Mouse (Mus musculus) embryonic facial prominence, embryonic 10.5 days (tissue): ENCODE data around the gene AC153137.1. TPM values are rescaled to one million over a fixed set of nuclear protein-coding genes. Genes with fewer than 3 reads are reported as not detected.
"Not testable (repeated sequence)": the region's sequence is repeated elsewhere in the genome, so short reads cannot be mapped to it uniquely, and the experiment has no call there.

Experiments used
- DNase-seq: peaks from one replicate; pipeline ENCODE4 v3.0.0-alpha.2; 2017; ENCODE audit warnings: low spot score
- H3K27ac ChIP-seq: fragments of 300-500 bp; sonication (generic); replicated peaks from 2 replicates; pipeline ENCODE4 v1.5.1; 2016; ENCODE audit warnings: mild to moderate bottlenecking
- H3K27me3 ChIP-seq: fragments of 300-500 bp; sonication (generic); replicated peaks from 2 replicates; pipeline ENCODE4 v1.6.1; 2016; ENCODE audit warnings: low read depth, mild to moderate bottlenecking; ENCODE audit not compliant: poor library complexity, severe bottlenecking
- H3K36me3 ChIP-seq: fragments of 300-500 bp; sonication (generic); replicated peaks from 2 replicates; pipeline ENCODE4 v1.6.1; 2016; ENCODE audit warnings: mild to moderate bottlenecking, moderate library complexity
- H3K4me1 ChIP-seq: fragments of 300-500 bp; sonication (generic); 2 replicates; pipeline ENCODE4 v1.6.1; 2016
- H3K4me3 ChIP-seq: fragments of 300-500 bp; sonication (generic); 2 replicates; pipeline ENCODE4 v1.5.1; 2016; ENCODE audit warnings: mild to moderate bottlenecking, moderate library complexity
- H3K9me3 ChIP-seq: fragments of 300-500 bp; sonication (generic); 2 replicates; pipeline ENCODE4 v1.6.1; 2016; ENCODE audit warnings: mild to moderate bottlenecking
- WGBS: fragments of 180-500 bp; shearing (Covaris S2); methylation state at CpG from one replicate; pipeline ENCODE4 v1.1.7; 2016; 5-methylcytosine and 5-hydroxymethylcytosine counted together
- polyA plus RNA-seq: library from polyadenylated mRNA; unstranded; fragments of >200 nt; fragmentation: Nextera tagmentation; extraction: Ambion mirVana; gene quantifications from 2 replicates; pipeline ENCODE4 v1.2.1, GENCODE M21; 2016

AC153137.1 gene
- not detected in 2 replicates for polyA plus RNA-seq

DNA sequence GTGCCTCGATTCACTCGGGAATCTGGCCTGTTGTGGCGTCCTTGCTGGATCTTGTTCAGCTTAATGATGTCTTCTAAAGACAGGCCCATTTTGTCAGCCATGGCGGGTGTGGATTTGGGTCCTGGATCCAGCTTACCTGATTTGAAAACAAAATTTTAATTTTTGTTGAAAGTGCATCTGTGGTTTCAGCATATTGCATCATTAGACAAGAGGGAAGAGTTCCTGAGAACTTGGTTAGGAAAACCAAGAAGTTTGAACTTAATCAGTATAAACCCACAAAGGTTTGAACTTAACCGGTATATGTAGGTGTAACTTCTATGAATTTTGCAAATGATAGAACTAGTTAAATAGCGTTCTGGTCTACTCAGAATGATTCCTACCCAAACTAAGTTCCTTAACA lies at the start of gene AC153137.1:
Gene AC153137.1 (minus strand): TSS at position 101 of the 400 bp plus-strand sequence.
- H3K36me3 ChIP-seq, H3K9me3 ChIP-seq, DNase-seq, H3K4me1 ChIP-seq, H3K27ac ChIP-seq, H3K27me3 ChIP-seq, H3K4me3 ChIP-seq: not testable (repeated sequence)
- WGBS: 93% methylated on average over 5 of the region's 6 CpGs

GRCm38 (mm10) chr1:31023173-31023572 lies 45.4 kb upstream of the AC153137.1 start:
- Histone ChIP-seq H3K36me3 (no peaks in the 10 kb centered on the region), H3K27ac (no peak overlapping the region), H3K4me1 (no peaks in the 10 kb centered on the region), H3K27me3 (no peaks in the 10 kb centered on the region), H3K9me3 (no peaks in the 10 kb centered on the region), H3K4me3 (no peak overlapping the region)
- no peak for DNase-seq

GRCm38 (mm10) chr1:31019283-31019682 lies 41.5 kb upstream of the AC153137.1 start:
- H3K4me1 ChIP-seq: no peaks in the 10 kb centered on the region
- no peak overlapping the region for H3K4me3 ChIP-seq
- no peaks in the 10 kb centered on the region for H3K27me3 ChIP-seq
- H3K27ac ChIP-seq: no peak overlapping the region
- H3K36me3 ChIP-seq: no peaks in the 10 kb centered on the region
- WGBS: 83% methylated on average over 6 of the region's 6 CpGs
- no peak for DNase-seq
- no peaks in the 10 kb centered on the region for H3K9me3 ChIP-seq

- no peak overlapping the region for H3K27ac ChIP-seq
- DNase-seq: no peak
- no peaks in the 10 kb centered on the region for H3K27me3 ChIP-seq
- no peaks in the 10 kb centered on the region for H3K36me3 ChIP-seq
- H3K4me3 ChIP-seq: no peak overlapping the region
- no peaks in the 10 kb centered on the region for H3K9me3 ChIP-seq
- WGBS: 83% methylated on average over 5 of the region's 5 CpGs
- no peaks in the 10 kb centered on the region for H3K4me1 ChIP-seq
Observed at GRCm38 (mm10) chr1:31017377-31017776, 39.6 kb upstream of the AC153137.1 start.

GRCm38 (mm10) chr1:31016068-31016467 lies 38.3 kb upstream of the AC153137.1 start:
- Histone ChIP-seq H3K36me3 (no peaks in the 10 kb centered on the region), H3K4me1 (no peaks in the 10 kb centered on the region), H3K4me3 (no peak overlapping the region), H3K27ac (no peak overlapping the region), H3K9me3 (no peaks in the 10 kb centered on the region), H3K27me3 (no peaks in the 10 kb centered on the region)
- no peak for DNase-seq
- WGBS: 86% methylated on average over 6 of the region's 6 CpGs

DNA sequence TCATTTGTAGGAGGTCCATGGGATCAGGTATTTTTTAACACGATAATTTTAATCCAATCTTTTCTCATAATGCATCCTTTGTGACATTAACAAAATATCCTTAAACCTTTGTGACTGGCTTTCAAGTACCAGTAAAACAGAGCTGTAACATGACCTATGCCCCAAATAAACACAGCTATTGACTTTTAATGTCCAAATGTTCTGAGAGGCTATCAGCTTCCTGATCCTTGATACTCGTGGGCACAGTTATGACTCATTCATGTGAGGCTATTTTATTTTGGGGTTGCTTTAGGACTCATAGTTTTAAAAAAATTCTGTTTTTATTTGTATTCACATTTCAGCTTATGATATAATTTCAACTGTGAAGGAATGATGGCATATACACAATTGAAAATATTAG lies 37.5 kb upstream of the AC153137.1 start:
- Histone ChIP-seq H3K27ac (no peak overlapping the region), H3K9me3 (no peaks in the 10 kb centered on the region), H3K4me1 (no peaks in the 10 kb centered on the region), H3K4me3 (no peak overlapping the region), H3K27me3 (no peaks in the 10 kb centered on the region), H3K36me3 (no peaks in the 10 kb centered on the region)
- no peak for DNase-seq
- 73% methylated on average over 2 of the region's 2 CpGs for WGBS

DNA sequence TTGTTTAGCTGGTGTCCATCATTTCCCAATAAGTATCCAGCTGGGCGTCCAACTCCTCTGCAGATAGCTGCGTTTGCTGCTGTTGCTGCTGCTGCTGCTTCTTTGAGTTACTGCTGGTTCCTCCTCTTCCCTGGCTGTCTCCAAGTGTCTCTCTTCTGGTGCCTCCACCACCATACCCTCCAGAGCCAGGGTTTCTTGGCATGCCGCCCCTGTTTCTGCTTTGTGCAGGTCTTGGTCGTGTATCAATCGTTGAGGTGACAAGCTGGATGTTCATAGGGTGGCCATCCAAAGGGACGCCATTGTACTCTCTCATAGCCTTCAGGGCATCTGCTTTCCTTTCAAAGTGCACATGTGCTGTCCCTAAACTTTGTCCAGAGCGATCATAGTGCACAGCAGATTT lies 529 bp downstream of the AC153137.1 start:
- DNase-seq: not testable (repeated sequence)
- 88% methylated on average over 7 of the region's 7 CpGs for WGBS

GRCm38 (mm10) chr1:30951795-30952194 lies 26.0 kb downstream of the AC153137.1 start:
- H3K27me3 ChIP-seq: no peaks in the 10 kb centered on the region
- no peaks in the 10 kb centered on the region for H3K36me3 ChIP-seq
- no peak overlapping the region for H3K4me3 ChIP-seq
- H3K4me1 ChIP-seq: peaks cover 19% of the 10 kb centered on the region
- no peak for DNase-seq
- WGBS: 85% methylated on average over 2 of the region's 2 CpGs
- H3K9me3 ChIP-seq: no peaks in the 10 kb centered on the region
- H3K27ac ChIP-seq: no peak overlapping the region

More for the DNA sequence above, 529 bp downstream of the AC153137.1 start:
- H3K36me3 ChIP-seq, H3K4me3 ChIP-seq, H3K27me3 ChIP-seq, H3K9me3 ChIP-seq, H3K27ac ChIP-seq, H3K4me1 ChIP-seq: not testable (repeated sequence)

DNA sequence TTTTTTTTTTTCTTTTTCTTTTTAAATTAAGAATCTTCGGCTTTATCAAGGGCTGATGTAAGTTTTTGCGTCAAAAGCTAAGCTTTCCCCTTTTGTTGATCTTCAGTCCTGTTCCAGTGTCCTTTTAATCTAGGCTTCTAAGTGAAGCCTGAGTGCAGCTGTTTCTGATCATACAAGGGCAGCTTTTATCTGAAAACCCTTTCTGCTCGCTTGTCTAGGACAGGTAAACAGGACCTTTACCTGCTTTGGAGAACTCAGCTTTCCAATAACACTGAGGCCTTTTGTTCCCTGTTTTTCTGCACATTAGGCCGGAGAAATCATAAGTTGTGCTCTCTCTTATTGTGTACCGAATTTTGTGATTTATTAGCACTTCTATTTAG lies 27.3 kb downstream of the AC153137.1 start:
- Histone ChIP-seq H3K27ac (peak overlapping the region; percentile 98), H3K9me3 (no peaks in the 10 kb centered on the region), H3K36me3 (peaks cover 4% of the 10 kb centered on the region), H3K27me3 (no peaks in the 10 kb centered on the region), H3K4me3 (peak overlapping the region; percentile 93), H3K4me1 (peaks cover 20% of the 10 kb centered on the region)
- WGBS: 41% methylated on average over 5 of the region's 5 CpGs
- no peak for DNase-seq

DNA sequence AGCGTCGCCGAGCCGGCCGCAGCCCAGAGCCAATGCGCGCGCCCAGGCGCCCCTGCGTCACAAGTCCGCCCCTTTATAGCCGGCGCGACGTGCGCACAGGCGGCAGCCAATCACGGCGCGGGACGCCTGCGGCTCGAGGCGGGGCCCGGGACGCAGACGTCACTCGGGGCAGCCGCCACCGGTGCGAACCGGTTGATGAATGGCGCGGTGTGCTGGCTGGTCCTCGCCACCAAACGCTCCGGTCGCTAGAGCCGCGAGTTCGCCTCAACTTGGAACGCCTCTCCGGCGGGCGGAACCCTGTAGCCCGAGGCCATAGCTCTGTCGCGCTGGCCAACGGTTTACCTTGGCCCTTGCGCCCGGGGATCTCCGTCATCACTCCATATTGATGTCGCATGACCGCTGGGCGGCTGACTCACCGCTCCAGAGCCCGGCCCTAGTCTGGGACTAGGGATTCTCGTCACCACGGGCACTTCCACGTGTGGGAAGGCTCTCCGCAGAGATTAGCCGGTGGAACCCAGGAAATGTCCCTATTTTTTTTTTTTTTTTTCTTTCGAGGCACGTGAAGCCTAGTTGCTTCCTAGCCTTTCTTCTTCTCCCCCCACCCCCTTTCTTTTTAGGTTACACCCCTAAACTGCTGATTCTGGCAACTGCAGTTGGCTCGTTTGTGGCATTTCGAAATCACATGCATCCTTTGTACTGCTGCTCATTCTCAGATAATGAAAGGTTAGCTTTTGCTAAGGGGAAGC lies 27.9 kb downstream of the AC153137.1 start:
- WGBS: under 1% methylated on average over 66 of the region's 66 CpGs
- peak; percentile 98 for DNase-seq
- no peaks in the 10 kb centered on the region for H3K27me3 ChIP-seq
- H3K4me1 ChIP-seq: peaks cover 20% of the 10 kb centered on the region
- H3K9me3 ChIP-seq: no peaks in the 10 kb centered on the region
- peak overlapping the region; percentile 93 for H3K4me3 ChIP-seq
- H3K36me3 ChIP-seq: peaks cover 10% of the 10 kb centered on the region
- H3K27ac ChIP-seq: peak overlapping the region; percentile 98

GRCm38 (mm10) chr1:30948950-30949639 lies 28.7 kb downstream of the AC153137.1 start:
- H3K27me3 ChIP-seq: no peaks in the 10 kb centered on the region
- under 1% methylated on average over 84 of the region's 85 CpGs for WGBS
- peaks cover 20% of the 10 kb centered on the region for H3K4me1 ChIP-seq

DNA sequence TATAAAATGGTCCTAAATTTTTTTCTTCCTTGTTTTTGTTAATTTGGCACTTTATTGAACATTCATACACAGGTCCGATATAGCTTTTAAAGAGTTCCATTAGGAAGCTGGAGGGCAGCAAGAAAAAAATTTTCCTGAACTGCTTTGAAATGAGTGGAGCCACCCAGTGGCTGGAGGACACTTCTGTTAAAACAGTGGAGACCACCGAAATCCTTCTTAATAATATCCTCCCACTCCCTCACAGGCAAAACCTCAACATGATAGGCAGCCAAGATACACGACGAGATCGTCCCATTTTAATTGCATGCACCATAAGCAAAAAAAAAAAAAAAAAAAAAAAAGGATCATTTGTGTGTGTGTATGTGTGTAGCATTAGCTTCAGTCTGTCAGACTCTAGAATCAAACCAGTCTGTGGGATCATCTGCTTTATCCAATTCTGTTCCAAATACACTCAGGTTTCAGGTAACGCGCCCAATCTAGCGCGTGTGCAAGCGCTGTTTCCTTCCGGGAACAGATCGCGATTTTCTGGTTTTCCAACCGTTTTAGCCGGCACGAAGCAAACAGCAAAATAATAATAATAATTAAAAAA lies 29.3 kb downstream of the AC153137.1 start:
- H3K27me3 ChIP-seq: no peaks in the 10 kb centered on the region
- peaks cover 24% of the 10 kb centered on the region for H3K36me3 ChIP-seq
- H3K9me3 ChIP-seq: no peaks in the 10 kb centered on the region
- peak overlapping the region; percentile 98 for H3K27ac ChIP-seq
- 2% methylated on average over 16 of the region's 16 CpGs for WGBS
- peaks cover 20% of the 10 kb centered on the region for H3K4me1 ChIP-seq
- peak overlapping the region; percentile 93 for H3K4me3 ChIP-seq
- DNase-seq: peak; percentile 47

More at GRCm38 (mm10) chr1:30948950-30949639, 28.7 kb downstream of the AC153137.1 start:
- DNase-seq: peak; percentile 75
- no peaks in the 10 kb centered on the region for H3K9me3 ChIP-seq
- peak overlapping the region; percentile 98 for H3K27ac ChIP-seq
- peaks cover 18% of the 10 kb centered on the region for H3K36me3 ChIP-seq
- peak overlapping the region; percentile 93 for H3K4me3 ChIP-seq

DNA sequence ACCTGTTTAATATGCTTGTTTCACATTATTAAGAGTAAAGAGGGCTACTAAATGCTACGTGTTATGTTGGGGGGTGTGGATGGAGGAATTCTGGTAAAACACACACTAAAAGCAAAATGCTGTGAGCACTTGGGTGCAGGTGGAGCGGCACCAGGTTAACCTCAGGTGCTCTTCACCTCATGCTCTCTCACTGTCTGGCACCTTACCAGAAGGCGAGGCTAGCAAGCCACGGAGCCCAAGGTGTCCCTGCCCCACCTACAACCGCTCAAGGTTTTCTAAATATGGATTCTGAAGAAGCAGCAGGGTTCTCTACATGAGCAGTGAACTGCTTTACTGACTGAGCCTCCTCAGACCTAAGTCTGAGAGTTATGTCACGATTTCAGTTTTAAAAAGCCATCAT lies 32.6 kb downstream of the AC153137.1 start:
- WGBS: 96% methylated on average over 6 of the region's 6 CpGs
- Histone ChIP-seq H3K4me3 (no peak overlapping the region), H3K9me3 (no peaks in the 10 kb centered on the region), H3K4me1 (peaks cover 14% of the 10 kb centered on the region), H3K36me3 (peaks cover 39% of the 10 kb centered on the region), H3K27ac (no peak overlapping the region), H3K27me3 (no peaks in the 10 kb centered on the region)
- DNase-seq: no peak
